Mouse (Mus musculus) thymus, adult 2 months (tissue): ENCODE data around the gene Zfhx3.

Source experiments
- CTCF ChIP-seq: fragments of 200-500 bp; IDR thresholded peaks from 2 replicates; pipeline ENCODE4 v1.5.1; 2012; ENCODE audit warnings: mild to moderate bottlenecking, control low read depth, low read length, moderate library complexity, borderline replicate concordance; ENCODE audit not compliant: control insufficient read depth, poor library complexity, insufficient read depth; ENCODE audit errors: extremely low read depth
- POLR2A ChIP-seq: fragments of 200-500 bp; IDR thresholded peaks from 2 replicates; pipeline ENCODE4 v1.6.1; 2012; ENCODE audit warnings: mild to moderate bottlenecking, low read length, control low read depth, moderate library complexity; ENCODE audit not compliant: control insufficient read depth, poor library complexity, insufficient read depth; ENCODE audit errors: extremely low read depth

DNA sequence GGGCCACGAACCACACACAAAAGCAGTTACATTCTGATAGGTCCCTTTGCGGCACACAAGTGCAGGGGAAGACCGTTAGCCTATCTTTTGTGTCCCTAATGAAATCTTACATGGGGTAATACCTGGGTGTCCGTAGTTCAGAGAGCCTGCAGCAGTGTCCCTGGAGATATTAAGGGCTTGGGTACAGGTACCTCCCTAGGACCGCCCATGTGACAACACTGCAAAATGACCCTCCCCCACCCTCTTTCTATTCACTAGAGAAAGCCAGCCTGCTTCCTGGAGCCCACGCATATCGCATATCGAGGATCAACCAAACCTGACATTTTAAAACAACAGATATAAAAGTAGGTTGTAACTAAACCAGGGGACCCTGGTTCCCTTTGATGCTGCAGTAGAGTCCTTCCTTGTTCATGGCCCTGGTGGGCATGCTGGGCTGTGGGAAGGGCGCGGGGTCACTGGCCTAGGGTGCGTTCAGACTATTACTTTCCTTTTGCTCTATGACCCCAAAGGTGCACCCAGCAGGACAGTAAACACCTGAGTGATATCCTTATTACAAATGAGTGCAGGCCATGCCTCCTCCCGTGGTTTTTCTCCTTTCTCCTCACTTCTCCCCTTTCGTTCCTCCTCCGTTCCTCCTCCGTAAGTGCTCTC, 206.3 kb downstream of the Zfhx3 start:
- TF ChIP-seq CTCF, result no peak
- TF ChIP-seq POLR2A, result no peak
